Mouse (Mus musculus): ENCODE results near the gene Cyp2d10. TPM values are rescaled to one million over a fixed set of nuclear protein-coding genes. Genes with fewer than 3 reads are reported as not detected.
"Not testable (repeated sequence)": the region's sequence is repeated elsewhere in the genome, so short reads cannot be mapped to it uniquely, and the experiment has no call there.

Cyp2d10 gene
- total RNA-seq, 1 experiment: not detected

- Histone ChIP-seq H3K9ac (ENCODE audit: insufficient read depth, low read depth, low read length, poor library complexity, severe bottlenecking) (no peak overlapping the region), H3K4me1 (ENCODE audit: control insufficient read depth in 2 of 2, insufficient read depth in 2 of 2, low read length in 2 of 2, poor library complexity in 1 of 2) (no peaks in the 10 kb centered on the region), H3K27ac (ENCODE audit: insufficient read depth, low read depth, low read length, poor library complexity, severe bottlenecking) (no peak overlapping the region), H3K36me3 (ENCODE audit: control insufficient read depth, insufficient read depth, low read length, poor library complexity, severe bottlenecking) (no peaks in the 10 kb centered on the region), H3K4me3 (ENCODE audit: insufficient read depth in 1 of 2, low read depth in 1 of 2, low read length in 2 of 2, poor library complexity in 1 of 2, severe bottlenecking in 1 of 2) (no peak overlapping the region), H3K9me3 (ENCODE audit: control insufficient read depth, insufficient read depth, low read depth, low read length) (no peaks in the 10 kb centered on the region)
- TF ChIP-seq HCFC1 (IDR thresholded peaks at IDR 0.05; ENCODE audit: borderline replicate concordance, insufficient read depth, low read length) (no peak), CHD2 (IDR thresholded peaks at IDR 0.05; ENCODE audit: low read depth, low read length) (no peak), ZC3H11A (IDR thresholded peaks at IDR 0.05; ENCODE audit: borderline replicate concordance, low read depth, low read length) (no peak), MAFK (IDR thresholded peaks at IDR 0.05; ENCODE audit: insufficient read depth, low read depth, low read length) (no peak), ZNF384 (IDR thresholded peaks at IDR 0.05; ENCODE audit: low read depth, low read length) (no peak)
- DNase-seq (ENCODE audit: low read depth, low spot score): no peak
- in situ Hi-C loops (cut with MboI; ENCODE audit: low sequenced_read_pairs in 2 of 2, unreplicated experiment in 2 of 2): no loop called here
Measured at GRCm38 (mm10) chr15:82368146-82368545, 38.8 kb downstream of the Cyp2d10 start.

- DNase-seq (ENCODE audit: low read depth, low spot score); H3K9me3 ChIP-seq (ENCODE audit: control insufficient read depth, insufficient read depth, low read depth, low read length); H3K36me3 ChIP-seq (ENCODE audit: control insufficient read depth, insufficient read depth, low read length, poor library complexity, severe bottlenecking); H3K9ac ChIP-seq (ENCODE audit: insufficient read depth, low read depth, low read length, poor library complexity, severe bottlenecking); H3K27ac ChIP-seq (ENCODE audit: insufficient read depth, low read depth, low read length, poor library complexity, severe bottlenecking); H3K4me3 ChIP-seq (ENCODE audit: insufficient read depth in 1 of 2, low read depth in 1 of 2, low read length in 2 of 2, poor library complexity in 1 of 2, severe bottlenecking in 1 of 2); in situ Hi-C loops (cut with MboI; ENCODE audit: low sequenced_read_pairs in 2 of 2, unreplicated experiment in 2 of 2); H3K4me1 ChIP-seq (ENCODE audit: control insufficient read depth in 2 of 2, insufficient read depth in 2 of 2, low read length in 2 of 2, poor library complexity in 1 of 2): not testable (repeated sequence)
Measured at GRCm38 (mm10) chr15:82364561-82364960, 42.4 kb downstream of the Cyp2d10 start.

GRCm38 (mm10) chr15:82363801-82364200 is 43.2 kb downstream of the Cyp2d10 start:
- H3K4me3 ChIP-seq (ENCODE audit: insufficient read depth in 1 of 2, low read depth in 1 of 2, low read length in 2 of 2, poor library complexity in 1 of 2, severe bottlenecking in 1 of 2); in situ Hi-C loops (cut with MboI; ENCODE audit: low sequenced_read_pairs in 2 of 2, unreplicated experiment in 2 of 2); H3K9me3 ChIP-seq (ENCODE audit: control insufficient read depth, insufficient read depth, low read depth, low read length); H3K4me1 ChIP-seq (ENCODE audit: control insufficient read depth in 2 of 2, insufficient read depth in 2 of 2, low read length in 2 of 2, poor library complexity in 1 of 2); DNase-seq (ENCODE audit: low read depth, low spot score); H3K36me3 ChIP-seq (ENCODE audit: control insufficient read depth, insufficient read depth, low read length, poor library complexity, severe bottlenecking); H3K27ac ChIP-seq (ENCODE audit: insufficient read depth, low read depth, low read length, poor library complexity, severe bottlenecking); H3K9ac ChIP-seq (ENCODE audit: insufficient read depth, low read depth, low read length, poor library complexity, severe bottlenecking): not testable (repeated sequence)

GRCm38 (mm10) chr15:82362234-82362633 is 44.8 kb downstream of the Cyp2d10 start:
- H3K4me3 ChIP-seq (ENCODE audit: insufficient read depth in 1 of 2, low read depth in 1 of 2, low read length in 2 of 2, poor library complexity in 1 of 2, severe bottlenecking in 1 of 2): no peak overlapping the region
- H3K9me3 ChIP-seq (ENCODE audit: control insufficient read depth, insufficient read depth, low read depth, low read length): no peaks in the 10 kb centered on the region
- DNase-seq (ENCODE audit: low read depth, low spot score): no peak
- no peak overlapping the region for H3K27ac ChIP-seq (ENCODE audit: insufficient read depth, low read depth, low read length, poor library complexity, severe bottlenecking)
- H3K4me1 ChIP-seq (ENCODE audit: control insufficient read depth in 2 of 2, insufficient read depth in 2 of 2, low read length in 2 of 2, poor library complexity in 1 of 2): peaks cover 2 to 7% of the 10 kb centered on the region in 2 experiments; a peak in 1 of 4 replicates
- in situ Hi-C loops (cut with MboI; ENCODE audit: low sequenced_read_pairs in 2 of 2, unreplicated experiment in 2 of 2): no loop called here
- H3K9ac ChIP-seq (ENCODE audit: insufficient read depth, low read depth, low read length, poor library complexity, severe bottlenecking): no peak overlapping the region
- no peak for TF ChIP-seq CHD2 (IDR thresholded peaks at IDR 0.05; ENCODE audit: low read depth, low read length)
- TF ChIP-seq MAFK (IDR thresholded peaks at IDR 0.05; ENCODE audit: insufficient read depth, low read depth, low read length): no peak
- no peak for TF ChIP-seq ZNF384 (IDR thresholded peaks at IDR 0.05; ENCODE audit: low read depth, low read length)
- H3K36me3 ChIP-seq (ENCODE audit: control insufficient read depth, insufficient read depth, low read length, poor library complexity, severe bottlenecking): no peaks in the 10 kb centered on the region

- no peak overlapping the region for H3K4me3 ChIP-seq (ENCODE audit: insufficient read depth in 1 of 2, low read depth in 1 of 2, low read length in 2 of 2, poor library complexity in 1 of 2, severe bottlenecking in 1 of 2)
- no peaks in the 10 kb centered on the region for H3K9me3 ChIP-seq (ENCODE audit: control insufficient read depth, insufficient read depth, low read depth, low read length)
- H3K9ac ChIP-seq (ENCODE audit: insufficient read depth, low read depth, low read length, poor library complexity, severe bottlenecking): no peak overlapping the region
- TF ChIP-seq ZNF384 (IDR thresholded peaks at IDR 0.05; ENCODE audit: low read depth, low read length) (no peak), MAFK (IDR thresholded peaks at IDR 0.05; ENCODE audit: insufficient read depth, low read depth, low read length) (no peak), CHD2 (IDR thresholded peaks at IDR 0.05; ENCODE audit: low read depth, low read length) (no peak), ZC3H11A (IDR thresholded peaks at IDR 0.05; ENCODE audit: borderline replicate concordance, low read depth, low read length) (no peak), HCFC1 (IDR thresholded peaks at IDR 0.05; ENCODE audit: borderline replicate concordance, insufficient read depth, low read length) (no peak)
- peaks cover 2 to 7% of the 10 kb centered on the region in 2 experiments; a peak in 1 of 4 replicates for H3K4me1 ChIP-seq (ENCODE audit: control insufficient read depth in 2 of 2, insufficient read depth in 2 of 2, low read length in 2 of 2, poor library complexity in 1 of 2)
- DNase-seq (ENCODE audit: low read depth, low spot score): no peak
- no peak overlapping the region for H3K27ac ChIP-seq (ENCODE audit: insufficient read depth, low read depth, low read length, poor library complexity, severe bottlenecking)
- in situ Hi-C loops (cut with MboI; ENCODE audit: low sequenced_read_pairs in 2 of 2, unreplicated experiment in 2 of 2): no loop called here
- no peaks in the 10 kb centered on the region for H3K36me3 ChIP-seq (ENCODE audit: control insufficient read depth, insufficient read depth, low read length, poor library complexity, severe bottlenecking)
Measured at GRCm38 (mm10) chr15:82361459-82362018, 45.5 kb downstream of the Cyp2d10 start.

Measured in ES-E14 (cell line).